Comparison of ENCODE assay signal across 8 mouse cellular contexts in genomic region chr9:118926111-118926650, GRCm38 (mm10). TPM values are rescaled to one million over a fixed set of nuclear protein-coding genes. Genes with fewer than 3 reads are reported as not detected.
DNase-seq lines count a peak whose midpoint lies in the region; ATAC-seq and TF ChIP-seq lines count a peak whose summit lies in the region.

Gene Ctdspl, plus strand, starts transcription at chr9:118926453.

- DNase-seq in layer of hippocampus, adult 11-12 months (ENCODE audit: low spot score), result peak; percentile 50
- no peak for DNase-seq in layer of hippocampus, adult 9-10 months (ENCODE audit: low spot score)
- peak; percentile 49 for DNase-seq in embryo, embryonic 10 days (ENCODE audit: low spot score)
- peak; percentile 55 to 58 for DNase-seq in gastrocnemius, postnatal 4 days (ENCODE audit: low spot score in 2 of 2)
- DNase-seq in spleen, postnatal 36 days (ENCODE audit: low spot score in 2 of 2), result peak; percentile 18 to 24

- H3K36me3 ChIP-seq in intestine, postnatal 0 days (ENCODE audit: control insufficient read depth, insufficient read depth), result no peaks in the 10 kb centered on the region
- H3K36me3 ChIP-seq in limb, embryonic 13.5 days, result peaks cover 9% of the 10 kb centered on the region
- H3K36me3 ChIP-seq in midbrain, embryonic 15.5 days (replicated peaks), result no peaks in the 10 kb centered on the region

- peak within 1 kb of the TSS; percentile 77 for H3K9ac ChIP-seq in intestine, postnatal 0 days (ENCODE audit: low read depth, low read length)
- H3K9ac ChIP-seq in limb, embryonic 13.5 days, result peak within 1 kb of the TSS; percentile 90
- peak within 1 kb of the TSS; percentile 82 for H3K9ac ChIP-seq in midbrain, embryonic 15.5 days

- H3K4me2 ChIP-seq in intestine, postnatal 0 days (replicated peaks; ENCODE audit: low read depth), result peak within 1 kb of the TSS; percentile 79
- peak within 1 kb of the TSS; percentile 98 for H3K4me2 ChIP-seq in limb, embryonic 13.5 days (replicated peaks)
- peak within 1 kb of the TSS; percentile 98 for H3K4me2 ChIP-seq in midbrain, embryonic 15.5 days

- ATAC-seq in intestine, postnatal 0 days, result peak; percentile 42
- peak; percentile 29 for ATAC-seq in limb, embryonic 13.5 days (ENCODE audit: low FRiP score, low read depth)
- ATAC-seq in midbrain, embryonic 15.5 days (replicated peaks), result peak; percentile 40

- TF ChIP-seq CTCF in intestine, postnatal 0 days (IDR thresholded peaks at IDR 0.05; ENCODE audit: low read depth), result no peak

- H3K27ac ChIP-seq in intestine, postnatal 0 days (ENCODE audit: low read depth, low read length), result peak within 1 kb of the TSS; percentile 91
- peak within 1 kb of the TSS; percentile 94 for H3K27ac ChIP-seq in limb, embryonic 13.5 days
- peak within 1 kb of the TSS; percentile 86 for H3K27ac ChIP-seq in midbrain, embryonic 15.5 days

- no peaks in the 10 kb centered on the region for H3K9me3 ChIP-seq in intestine, postnatal 0 days (ENCODE audit: control insufficient read depth)
- no peaks in the 10 kb centered on the region for H3K9me3 ChIP-seq in limb, embryonic 13.5 days
- no peaks in the 10 kb centered on the region for H3K9me3 ChIP-seq in midbrain, embryonic 15.5 days

- peak within 1 kb of the TSS; percentile 68 for H3K4me3 ChIP-seq in intestine, postnatal 0 days (ENCODE audit: low read depth, low read length)
- peak within 1 kb of the TSS; percentile 88 for H3K4me3 ChIP-seq in limb, embryonic 13.5 days
- H3K4me3 ChIP-seq in midbrain, embryonic 15.5 days, result peak within 1 kb of the TSS; percentile 82

- WGBS in intestine, postnatal 0 days, result 0% methylated on average over 36 of the region's 73 CpGs
- WGBS in limb, embryonic 13.5 days, result 1% methylated on average over 48 of the region's 73 CpGs
- WGBS in midbrain, embryonic 15.5 days, result under 1% methylated on average over 48 of the region's 73 CpGs

- peaks cover 7% of the 10 kb centered on the region; the same call in 1 of the 2 replicates for H3K4me1 ChIP-seq in intestine, postnatal 0 days (replicated peaks; ENCODE audit: control insufficient read depth, insufficient read depth, low read length)
- peaks cover 50% of the 10 kb centered on the region for H3K4me1 ChIP-seq in limb, embryonic 13.5 days
- peaks cover 29% of the 10 kb centered on the region for H3K4me1 ChIP-seq in midbrain, embryonic 15.5 days

- no peaks in the 10 kb centered on the region for H3K27me3 ChIP-seq in intestine, postnatal 0 days (replicated peaks; ENCODE audit: control insufficient read depth, insufficient read depth, low read length)
- no peaks in the 10 kb centered on the region for H3K27me3 ChIP-seq in limb, embryonic 13.5 days
- no peaks in the 10 kb centered on the region for H3K27me3 ChIP-seq in midbrain, embryonic 15.5 days (replicated peaks)

RNA-seq across cellular contexts. Expression of gene Ctdspl, which starts in this region (rescaled TPM):
- 10 to 100 TPM; 21.0 TPM for total RNA-seq in gastrocnemius, postnatal 4 days (2021)
- 17.0 and 20.7 TPM in 2 replicates for polyA plus RNA-seq in intestine, postnatal 0 days (2015; fragmentation: Nextera tagmentation; extraction: Ambion mirVana)
- 23.4 and 24.8 TPM in 2 replicates for polyA plus RNA-seq in limb, embryonic 13.5 days (2015; fragmentation: Nextera tagmentation; extraction: Ambion mirVana)
- polyA plus RNA-seq in midbrain, embryonic 15.5 days (2015; fragmentation: Nextera tagmentation; extraction: Ambion mirVana), result 7.5 and 8.3 TPM in 2 replicates
